Mouse (Mus musculus): ENCODE data around the gene Lpcat3.

The Lpcat3 gene

GRCm38 (mm10) chr6:124737040-124737439, 74.2 kb downstream of the Lpcat3 start:
- no peak for DNase-seq (ENCODE audit: inconsistent age in 2 of 2, low spot score in 1 of 2)

GRCm38 (mm10) chr6:124738511-124739023, 75.7 kb downstream of the Lpcat3 start, which contains the start of gene Ptpn6:
Ptpn6 (minus strand) TSS chr6:124738714.
- DNase-seq (ENCODE audit: inconsistent age in 2 of 2, low spot score in 1 of 2), result peak in 1 of 2 experiments; percentile 68

GRCm38 (mm10) chr6:124739231-124739796, 76.5 kb downstream of the Lpcat3 start:
- DNase-seq (ENCODE audit: inconsistent age in 2 of 2, low spot score in 1 of 2), result no peak

- no peak for DNase-seq (ENCODE audit: inconsistent age in 2 of 2, low spot score in 1 of 2)
Observed at GRCm38 (mm10) chr6:124740211-124740887, 77.5 kb downstream of the Lpcat3 start.

GRCm38 (mm10) chr6:124740888-124741761, 78.3 kb downstream of the Lpcat3 start, which contains the start of gene Grcc10:
Grcc10 (minus strand) TSS chr6:124741374.
- peak; percentile 91 to 97 for DNase-seq (ENCODE audit: inconsistent age in 2 of 2, low spot score in 1 of 2)

- no peak for DNase-seq (ENCODE audit: inconsistent age in 2 of 2, low spot score in 1 of 2)
Observed at GRCm38 (mm10) chr6:124741842-124742241, 79.0 kb downstream of the Lpcat3 start.

GRCm38 (mm10) chr6:124742839-124743514, 80.2 kb downstream of the Lpcat3 start:
- peak in 1 of 2 experiments; percentile 60 for DNase-seq (ENCODE audit: inconsistent age in 2 of 2, low spot score in 1 of 2)

- no peak for DNase-seq (ENCODE audit: inconsistent age in 2 of 2, low spot score in 1 of 2)
Observed at GRCm38 (mm10) chr6:124743647-124744046, 80.8 kb downstream of the Lpcat3 start.

GRCm38 (mm10) chr6:124744755-124745321, 82.0 kb downstream of the Lpcat3 start:
- DNase-seq (ENCODE audit: inconsistent age in 2 of 2, low spot score in 1 of 2), result no peak

- DNase-seq (ENCODE audit: inconsistent age in 2 of 2, low spot score in 1 of 2), result peak; percentile 97 to 98
Observed at GRCm38 (mm10) chr6:124745490-124746295, 82.9 kb downstream of the Lpcat3 start.

GRCm38 (mm10) chr6:124746296-124746605, 83.4 kb downstream of the Lpcat3 start:
- no peak for DNase-seq (ENCODE audit: inconsistent age in 2 of 2, low spot score in 1 of 2)

- DNase-seq (ENCODE audit: inconsistent age in 2 of 2, low spot score in 1 of 2), result peak in 1 of 2 experiments; percentile 49
Observed at GRCm38 (mm10) chr6:124746654-124747632, 84.1 kb downstream of the Lpcat3 start.

- peak in 1 of 2 experiments; percentile 73 for DNase-seq (ENCODE audit: inconsistent age in 2 of 2, low spot score in 1 of 2)
Observed at GRCm38 (mm10) chr6:124750405-124750804, 87.6 kb downstream of the Lpcat3 start.

GRCm38 (mm10) chr6:124753861-124754260, 91.0 kb downstream of the Lpcat3 start:
- no peak for DNase-seq (ENCODE audit: inconsistent age in 2 of 2, low spot score in 1 of 2)
